Mouse (Mus musculus) embryo, embryonic 10.5 days (tissue): ENCODE results near the gene Zmym5.
"Not testable (repeated sequence)": the region's sequence is repeated elsewhere in the genome, so short reads cannot be mapped to it uniquely, and the experiment has no call there.

ENCODE experiments used
- DNase-seq: peaks from one replicate; pipeline ENCODE4 v3.0.0-alpha.2; 2015; ENCODE audit warnings: low spot score

The Zmym5 gene

GRCm38 (mm10) chr14:56776571-56777238 is 34.8 kb downstream of the Zmym5 start:
- DNase-seq, result no peak

GRCm38 (mm10) chr14:56775416-56775815 is 36.1 kb downstream of the Zmym5 start:
- no peak for DNase-seq

- DNase-seq, result not testable (repeated sequence)
Observed at GRCm38 (mm10) chr14:56766438-56766837, 45.1 kb downstream of the Zmym5 start.

GRCm38 (mm10) chr14:56765117-56765516 is 46.4 kb downstream of the Zmym5 start:
- not testable (repeated sequence) for DNase-seq

GRCm38 (mm10) chr14:56751282-56751681 is 60.2 kb downstream of the Zmym5 start:
- DNase-seq, result no peak
